Mouse (Mus musculus): ENCODE results near the gene Zbtb12. TPM values are rescaled to one million over a fixed set of nuclear protein-coding genes. Genes with fewer than 3 reads are reported as not detected.
"Not testable (repeated sequence)": the region's sequence is repeated elsewhere in the genome, so short reads cannot be mapped to it uniquely, and the experiment has no call there.

The Zbtb12 gene
- total RNA-seq, 2 experiments from 2014 or later, result 7.4 to 7.7 TPM

DNA sequence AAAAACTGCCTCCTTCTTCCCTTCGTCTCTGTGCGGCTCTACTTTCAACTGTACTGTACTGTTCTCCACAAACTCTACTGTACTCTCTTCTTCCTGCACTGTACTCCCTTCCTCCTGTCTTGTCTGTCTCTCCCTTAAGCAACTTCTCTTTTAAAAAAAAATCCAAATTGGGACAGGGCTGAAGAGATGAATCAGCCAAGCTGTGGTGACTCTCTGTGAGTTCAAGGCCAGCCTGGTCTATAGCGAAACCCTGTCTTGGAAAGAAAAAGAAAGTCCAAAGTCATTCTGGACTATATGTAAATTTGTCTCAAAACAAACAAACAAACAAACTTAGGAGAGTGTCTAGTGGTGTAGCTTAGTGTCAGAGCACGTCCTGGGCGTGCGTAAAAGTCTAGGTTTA lies 5.0 kb upstream of the Zbtb12 start:
- DNase-seq, result no peak

DNA sequence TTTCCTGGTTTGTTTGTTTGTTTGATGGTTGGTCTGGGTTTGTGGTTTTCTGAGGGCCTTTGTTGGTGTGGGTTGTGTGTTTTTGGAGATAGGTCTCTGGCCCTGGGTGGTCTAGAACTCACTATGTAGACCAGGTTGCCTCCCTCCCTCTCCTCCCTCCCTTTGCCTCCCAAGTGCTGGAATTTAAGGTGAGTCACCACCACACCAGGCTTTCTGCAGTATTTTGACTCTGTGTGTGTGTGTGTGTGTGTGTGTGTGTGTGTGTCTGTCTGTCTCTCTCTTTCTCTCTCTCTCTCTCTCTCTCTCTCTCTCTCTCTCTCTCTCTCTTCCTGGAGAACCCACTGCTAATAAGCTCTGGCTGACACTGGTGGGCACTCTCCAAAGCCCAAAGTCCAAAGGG lies 1.9 kb downstream of the Zbtb12 start:
- DNase-seq, result no peak

DNA sequence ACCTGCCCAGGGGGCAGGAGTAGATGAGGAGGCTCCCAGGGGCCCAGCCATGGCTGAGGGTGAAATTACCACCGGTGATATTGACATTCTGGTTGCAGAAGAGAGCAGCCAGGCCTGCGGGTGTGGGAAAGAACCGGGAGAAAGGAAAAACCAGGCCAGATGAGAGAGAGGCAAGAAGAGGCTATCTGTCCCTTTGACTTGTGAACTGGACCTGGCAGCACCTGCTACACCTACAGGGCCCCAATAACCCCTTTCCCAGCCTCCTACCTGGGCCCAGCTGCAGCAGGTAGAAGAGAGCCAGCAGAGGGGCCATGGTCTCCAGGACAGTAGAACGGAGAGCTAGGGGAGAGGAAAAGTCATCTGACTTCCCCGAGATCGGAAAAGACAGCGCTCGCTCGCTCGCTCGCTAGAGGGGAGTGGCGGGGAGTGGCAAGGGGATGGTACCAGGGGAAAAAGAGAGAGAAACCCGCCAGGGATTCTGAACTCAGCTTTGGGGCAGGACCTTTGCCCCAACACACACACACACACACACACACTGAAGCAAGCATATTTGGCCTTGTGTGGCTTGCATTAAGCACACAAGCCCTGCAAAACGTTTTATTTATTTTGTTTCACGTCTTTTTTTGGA lies 2.5 kb downstream of the Zbtb12 start, which contains the start of gene Gm20547:
Gm20547 (minus strand) TSS at position 360 of the 628 bp plus-strand sequence.
- DNase-seq, result no peak

DNA sequence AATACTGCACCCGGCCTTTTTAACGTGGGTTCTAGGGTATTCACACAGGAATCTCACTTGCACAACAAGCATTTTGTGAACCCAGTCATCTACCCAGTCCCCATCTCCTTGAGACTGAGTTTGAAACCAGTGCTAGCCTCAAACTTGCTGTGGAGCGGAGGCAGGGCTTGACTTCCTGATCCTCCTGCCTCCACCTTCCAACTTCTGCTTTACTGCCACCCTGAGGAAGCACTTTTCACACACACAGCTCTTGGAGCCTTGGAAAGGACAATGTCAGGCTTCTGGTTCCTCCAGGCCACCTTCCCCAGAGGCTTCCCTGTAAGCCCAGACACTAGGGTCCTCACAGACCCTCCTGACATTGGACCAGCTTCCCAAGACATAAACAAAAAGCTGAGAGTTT lies 4.0 kb downstream of the Zbtb12 start:
- DNase-seq, result no peak

DNA sequence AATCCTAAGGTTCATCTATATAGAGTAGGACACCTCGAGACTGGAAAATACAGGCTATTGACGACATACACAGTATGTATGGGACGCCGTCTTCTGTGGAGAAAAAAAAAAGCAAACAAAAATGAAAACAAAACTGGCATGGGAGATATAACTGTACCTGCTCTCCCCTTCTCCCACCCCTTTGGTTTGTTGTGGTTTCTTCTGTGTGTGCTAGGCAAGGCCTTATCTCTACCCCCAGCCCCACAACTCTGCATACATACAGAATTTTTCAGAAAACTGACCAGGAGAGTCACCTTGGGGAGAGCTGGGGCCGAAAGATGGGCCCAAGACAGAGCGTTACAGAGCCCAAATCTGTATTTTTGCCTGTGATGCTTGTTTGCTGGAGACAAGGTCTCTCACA lies 5.4 kb downstream of the Zbtb12 start:
- no peak for DNase-seq

DNA sequence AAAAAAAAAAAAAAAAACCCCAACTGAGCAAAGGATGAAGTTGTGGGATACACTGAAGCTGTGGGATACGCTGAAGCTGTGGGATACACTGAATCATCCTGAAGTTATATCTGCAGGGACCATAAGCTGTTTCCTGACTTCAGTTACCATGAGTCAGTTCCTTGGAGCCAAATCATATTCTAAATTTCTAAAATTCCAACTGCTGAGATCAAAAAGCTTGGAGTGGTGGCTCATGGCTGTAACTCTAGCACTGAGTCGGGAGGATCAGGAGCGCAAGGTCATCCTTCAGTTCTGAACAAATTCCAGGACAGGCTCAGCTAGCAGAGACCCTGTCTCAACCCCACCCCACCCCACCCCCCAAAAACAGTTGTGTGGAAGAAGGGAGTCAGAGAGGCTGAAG lies 6.3 kb downstream of the Zbtb12 start:
- DNase-seq, result no peak

DNA sequence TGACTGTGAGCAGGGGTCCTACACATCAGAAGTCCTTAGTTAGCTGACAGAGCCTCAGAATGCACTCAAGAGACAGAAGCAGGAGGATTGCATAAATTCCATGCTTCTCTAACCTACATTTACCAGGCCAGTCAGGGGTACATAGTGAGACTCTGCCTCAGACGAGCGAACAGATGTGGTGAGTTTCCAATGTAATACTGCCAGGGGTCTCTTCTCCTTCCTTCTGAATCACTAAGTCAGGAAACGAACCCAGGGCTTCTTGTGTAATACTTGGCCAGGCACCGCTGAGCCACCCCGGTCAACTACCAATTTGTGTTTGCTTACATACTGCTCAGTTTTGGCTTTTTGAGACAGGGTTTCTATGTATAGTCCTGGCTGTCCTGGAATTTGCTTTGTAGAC lies 8.7 kb downstream of the Zbtb12 start:
- no peak for DNase-seq

DNA sequence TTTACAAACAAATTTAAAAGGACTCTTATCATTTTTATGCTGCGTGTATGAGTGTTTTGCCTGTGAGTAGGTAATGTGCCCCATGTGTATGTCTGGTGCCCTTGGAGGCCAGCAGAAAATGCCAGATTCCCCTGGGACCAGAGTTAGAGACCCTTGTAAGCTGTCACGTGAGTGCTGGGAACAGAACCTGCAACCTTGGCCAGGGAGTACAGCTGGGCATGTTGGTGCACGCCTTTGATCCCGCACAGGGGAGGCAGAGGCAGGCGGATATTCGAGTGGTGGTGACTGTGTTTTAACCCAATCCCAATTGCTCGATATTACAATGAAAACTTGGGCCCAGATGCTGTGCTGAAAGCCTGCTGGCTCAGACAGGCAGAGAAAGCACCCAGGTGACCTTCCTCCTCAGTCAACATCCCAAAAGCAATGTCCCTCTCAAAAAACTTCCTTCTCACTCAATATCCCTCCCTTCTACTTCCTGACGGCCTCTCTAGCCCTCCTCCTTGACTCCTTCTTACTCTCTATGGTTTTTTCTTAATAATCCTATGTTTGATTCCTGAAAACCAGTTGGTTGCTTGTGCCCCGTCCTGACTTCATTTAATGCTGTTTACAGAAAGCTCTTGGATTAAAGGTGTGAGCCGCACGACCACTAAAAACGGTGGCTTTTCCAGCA lies 10.9 kb downstream of the Zbtb12 start:
- DNase-seq, result no peak

DNA sequence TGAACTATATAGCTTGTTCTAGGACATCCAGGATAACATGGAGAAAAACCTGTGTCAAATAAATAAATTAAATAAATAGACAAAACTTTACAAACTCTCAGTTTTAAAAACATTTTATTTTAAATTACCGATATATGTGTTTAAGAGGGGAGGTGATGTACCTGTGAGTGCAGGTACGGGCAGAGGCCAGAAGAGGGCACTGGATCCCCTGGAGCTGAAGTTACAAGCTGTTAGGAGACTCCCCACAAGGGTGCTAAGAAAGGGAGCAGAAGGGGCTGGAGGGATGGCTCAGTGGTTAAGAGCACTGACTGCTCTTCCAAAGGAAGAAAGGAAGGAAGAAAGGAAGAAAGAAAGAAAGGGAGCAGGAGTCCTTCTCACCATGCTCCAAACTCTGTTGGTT lies 12.1 kb downstream of the Zbtb12 start:
- no peak for DNase-seq

DNA sequence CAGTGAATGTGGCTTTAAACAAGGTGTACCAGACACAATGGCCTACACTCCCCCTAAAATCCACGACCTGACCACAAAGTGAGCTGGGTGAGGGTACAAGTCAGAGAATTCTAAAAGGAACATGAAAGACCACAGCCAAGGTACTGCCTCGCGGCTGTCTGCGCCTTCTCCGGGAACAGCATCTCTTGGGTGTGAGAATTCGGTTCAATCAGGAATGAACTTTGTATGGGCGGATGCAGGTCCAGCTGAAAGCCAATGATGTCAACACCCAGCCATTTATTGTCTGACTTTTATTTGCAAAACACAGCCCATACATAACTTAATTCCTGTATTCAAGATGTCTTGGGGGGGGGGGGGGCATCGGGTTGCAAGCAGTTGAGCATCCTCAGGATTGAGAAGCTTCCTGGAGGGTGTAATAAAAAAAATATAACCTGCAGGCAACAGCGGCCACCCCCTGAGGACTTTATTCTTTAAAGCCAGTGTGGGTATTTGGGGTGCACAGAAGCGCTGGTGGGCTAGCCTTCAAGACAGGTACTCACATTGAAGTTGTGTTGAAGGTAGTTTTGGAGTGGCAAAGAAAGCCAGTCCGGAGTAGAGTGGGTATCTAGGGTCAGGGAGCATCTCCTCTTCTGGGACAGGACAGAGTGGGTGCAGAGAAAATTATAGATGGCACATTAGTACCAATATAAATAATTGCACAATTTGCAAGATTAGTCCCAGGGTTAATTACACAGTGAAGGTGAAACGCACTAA lies 14.0 kb downstream of the Zbtb12 start:
- DNase-seq, result no peak

DNA sequence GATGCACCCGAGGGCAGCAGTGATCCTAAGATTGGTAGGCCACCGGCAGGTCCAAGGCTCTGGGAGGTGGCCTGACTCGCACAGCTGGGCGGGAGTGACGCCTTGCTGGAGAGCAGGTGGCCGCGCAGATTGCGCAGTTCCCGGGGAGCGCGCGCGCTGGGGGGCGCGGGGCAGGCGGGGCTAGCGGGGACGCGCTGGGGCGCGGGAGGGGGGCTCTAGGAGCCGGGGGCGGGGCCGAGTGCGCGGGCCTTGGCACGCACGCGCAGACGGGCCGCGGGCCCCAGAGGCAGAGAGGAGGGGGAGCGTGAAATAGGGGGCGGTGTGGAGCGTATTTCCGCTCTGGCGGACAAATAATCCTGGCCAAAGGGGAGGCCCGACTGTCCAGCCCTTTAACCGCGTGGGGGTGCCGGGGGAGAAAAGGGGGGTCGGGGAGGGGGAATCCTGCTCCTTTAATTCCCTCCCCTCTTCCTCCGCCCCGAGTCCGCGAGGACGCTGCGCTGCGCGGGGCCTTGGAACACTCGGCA lies 14.9 kb downstream of the Zbtb12 start:
- DNase-seq, result peak; percentile 94 to 96

DNA sequence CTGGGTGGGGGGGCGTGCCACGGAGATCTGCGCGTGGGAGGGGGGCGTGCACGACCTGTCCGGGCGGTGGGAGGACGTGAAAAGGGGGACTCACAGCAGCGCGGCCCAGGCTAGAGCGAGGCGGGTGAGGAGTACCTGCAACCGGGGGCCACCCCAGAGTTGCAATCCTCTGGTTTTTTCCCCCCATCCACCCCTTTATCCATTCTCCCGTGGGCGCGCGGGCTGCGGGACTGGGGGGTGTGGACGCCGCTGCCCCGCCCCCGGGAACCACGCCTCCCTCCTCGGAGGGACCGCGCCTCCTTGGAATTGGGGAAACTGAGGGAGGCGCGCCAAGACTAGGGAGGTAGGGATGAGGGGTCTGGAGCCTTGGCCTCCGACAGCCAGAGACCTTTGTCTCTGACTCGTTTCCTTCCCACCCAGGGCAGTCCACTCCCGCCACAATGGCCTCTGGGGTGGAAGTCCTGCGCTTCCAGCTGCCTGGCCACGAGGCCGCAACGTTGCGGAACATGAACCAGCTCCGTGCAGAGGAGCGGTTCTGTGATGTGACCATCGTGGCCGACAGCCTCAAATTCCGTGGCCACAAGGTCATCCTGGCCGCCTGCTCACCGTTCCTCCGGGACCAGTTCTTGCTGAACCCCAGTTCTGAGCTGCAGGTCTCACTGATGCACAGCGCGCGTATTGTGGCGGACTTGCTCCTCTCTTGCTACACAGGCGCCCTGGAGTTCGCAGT lies 15.7 kb downstream of the Zbtb12 start:
- DNase-seq, result peak; percentile 60 to 71

DNA sequence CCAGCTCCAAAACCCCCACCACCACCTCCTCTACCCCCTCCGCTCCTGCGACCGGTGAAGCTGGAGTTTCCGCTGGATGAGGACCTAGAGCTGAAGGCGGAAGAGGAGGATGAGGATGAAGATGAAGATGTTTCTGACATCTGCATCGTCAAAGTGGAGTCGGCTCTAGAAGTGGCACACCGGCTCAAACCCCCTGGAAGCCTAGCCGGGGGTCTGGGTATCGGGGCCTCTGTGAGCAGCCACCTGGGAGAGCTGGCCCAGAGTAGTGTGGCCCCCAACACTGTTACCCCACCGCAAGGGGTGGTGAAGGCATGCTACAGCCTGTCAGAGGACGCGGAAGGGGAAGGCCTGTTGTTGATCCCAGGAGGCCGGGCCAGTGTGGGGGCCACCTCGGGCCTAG lies 16.4 kb downstream of the Zbtb12 start:
- no peak for DNase-seq

DNA sequence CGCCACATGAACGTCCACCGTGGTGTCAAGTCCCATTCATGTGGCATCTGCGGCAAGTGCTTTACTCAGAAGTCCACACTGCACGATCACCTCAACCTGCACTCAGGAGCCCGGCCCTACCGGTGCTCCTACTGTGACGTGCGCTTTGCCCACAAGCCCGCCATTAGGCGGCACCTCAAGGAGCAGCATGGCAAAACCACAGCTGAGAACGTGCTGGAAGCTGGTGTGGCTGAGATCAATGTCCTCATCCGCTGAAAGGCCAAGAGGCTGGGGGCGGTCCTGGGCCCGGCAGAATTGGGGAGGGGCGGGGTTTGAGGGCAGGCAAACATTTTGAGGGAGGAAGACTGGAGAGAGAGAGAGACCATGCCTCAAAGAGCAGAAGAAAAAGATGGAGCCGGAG lies 17.1 kb downstream of the Zbtb12 start:
- DNase-seq, result no peak

DNA sequence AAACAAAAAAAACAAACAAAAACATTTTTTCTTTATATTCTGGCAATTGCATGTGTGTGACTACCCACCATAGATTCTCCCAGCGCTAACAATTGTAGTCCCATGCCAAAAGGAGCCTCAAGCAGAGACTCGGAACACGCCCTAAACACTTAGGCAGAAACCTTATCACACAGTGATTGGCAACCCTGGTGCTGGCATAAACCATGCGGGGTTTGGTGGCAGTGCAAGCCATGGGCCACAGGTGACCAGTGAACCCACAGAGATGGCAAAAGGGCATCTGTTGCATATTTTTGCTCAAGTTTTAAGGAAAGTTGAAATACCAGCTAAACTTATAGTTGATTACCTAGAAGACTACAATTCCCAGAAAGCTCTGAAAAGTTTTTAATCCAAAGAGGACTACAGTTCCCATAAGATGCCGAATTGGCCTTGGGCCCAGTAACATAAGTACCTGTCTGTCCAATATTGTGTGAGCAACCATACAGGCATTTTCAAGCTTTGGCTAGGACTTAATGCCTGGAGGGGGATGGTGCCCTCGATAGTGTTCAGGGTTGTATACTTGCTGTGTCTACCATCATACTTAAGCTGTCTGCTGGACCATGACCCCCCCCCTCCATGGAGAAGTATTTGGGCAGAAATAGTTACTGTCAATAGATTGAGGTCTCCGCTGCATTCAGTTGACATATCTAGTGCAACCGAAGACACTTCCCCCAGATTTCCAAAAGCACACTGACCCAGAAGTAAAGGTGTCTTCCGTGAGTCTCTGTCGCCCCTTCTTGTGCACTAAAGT lies 18.3 kb downstream of the Zbtb12 start:
- peak; percentile 35 to 45 for DNase-seq

DNA sequence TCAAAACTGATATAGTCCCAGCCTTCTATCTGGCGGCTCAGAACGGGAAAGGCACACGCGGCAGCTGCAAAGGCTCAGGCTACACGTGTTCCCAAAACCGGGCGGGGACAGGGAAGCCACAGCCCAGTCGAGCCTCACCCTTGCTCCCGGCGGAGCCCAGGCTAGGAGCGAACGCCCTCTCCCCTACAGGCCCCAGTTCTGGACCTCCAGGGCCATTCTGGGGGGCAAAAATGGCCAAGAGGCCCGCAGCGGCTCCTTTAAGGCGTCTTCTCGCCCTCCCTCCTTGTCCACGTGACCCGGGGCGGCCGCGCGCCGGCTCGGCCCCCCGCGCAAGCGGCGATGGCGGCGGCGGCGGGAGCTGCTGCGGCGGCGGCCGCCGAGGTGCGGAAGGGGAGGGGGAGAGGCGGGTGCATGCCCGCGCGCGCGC lies 18.9 kb downstream of the Zbtb12 start, which contains the start of the genes C2 and Ehmt2:
C2 (minus strand) TSS at position 106 of the 427 bp plus-strand sequence.
Ehmt2 (plus strand) TSS at position 310 of the 427 bp plus-strand sequence.
- DNase-seq, result peak; percentile 87 to 88

DNA sequence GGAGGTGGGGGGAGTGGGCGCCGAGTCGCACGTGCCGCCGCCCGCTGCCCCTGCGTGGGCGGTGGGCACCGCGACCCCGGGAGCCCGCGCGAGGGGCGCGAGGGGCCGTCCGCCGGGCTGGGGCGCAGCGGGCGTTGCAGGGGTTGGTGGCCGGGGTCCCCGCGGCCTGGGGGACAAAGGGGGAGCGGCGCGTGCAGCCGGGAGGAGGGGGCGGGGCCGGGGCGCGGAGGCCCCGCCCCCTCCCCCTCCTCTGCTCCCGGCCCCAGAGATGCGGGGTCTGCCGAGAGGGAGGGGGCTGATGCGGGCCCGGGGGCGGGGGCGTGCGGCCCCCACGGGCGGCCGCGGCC lies 19.4 kb downstream of the Zbtb12 start:
- DNase-seq, result no peak

DNA sequence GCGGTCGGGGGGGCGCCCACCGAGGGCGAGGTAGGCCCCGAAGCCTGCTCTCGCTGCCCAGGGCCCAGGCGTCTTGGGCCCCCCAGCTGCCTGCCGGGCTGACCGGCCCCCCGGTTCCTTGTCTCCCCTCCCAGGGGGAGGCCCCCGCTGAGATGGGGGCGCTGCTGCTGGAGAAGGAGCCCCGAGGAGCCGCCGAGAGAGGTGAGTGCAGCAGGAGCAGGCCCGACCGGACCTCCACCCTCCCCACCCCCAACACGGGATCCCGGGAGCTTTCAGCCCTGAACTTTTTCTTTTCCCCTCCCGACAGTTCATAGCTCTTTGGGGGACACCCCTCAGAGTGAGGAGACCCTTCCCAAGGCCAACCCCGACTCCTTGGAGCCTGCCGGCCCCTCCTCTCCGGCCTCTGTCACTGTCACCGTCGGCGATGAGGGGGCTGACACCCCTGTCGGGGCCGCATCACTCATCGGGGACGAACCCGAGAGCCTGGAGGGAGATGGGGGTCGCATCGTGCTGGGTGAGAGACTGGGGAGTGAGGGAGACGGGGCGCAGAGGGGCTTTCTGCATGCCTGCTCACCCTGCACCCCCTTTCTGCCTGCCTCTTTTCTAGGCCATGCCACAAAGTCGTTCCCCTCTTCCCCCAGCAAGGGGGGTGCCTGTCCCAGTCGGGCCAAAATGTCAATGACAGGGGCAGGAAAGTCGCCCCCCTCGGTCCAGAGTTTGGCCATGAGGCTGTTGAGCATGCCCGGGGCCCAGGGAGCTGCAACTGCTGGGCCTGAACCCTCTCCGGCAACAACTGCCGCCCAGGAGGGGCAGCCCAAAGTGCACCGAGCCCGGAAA lies 20.0 kb downstream of the Zbtb12 start:
- peak; percentile 44 to 69 for DNase-seq

DNA sequence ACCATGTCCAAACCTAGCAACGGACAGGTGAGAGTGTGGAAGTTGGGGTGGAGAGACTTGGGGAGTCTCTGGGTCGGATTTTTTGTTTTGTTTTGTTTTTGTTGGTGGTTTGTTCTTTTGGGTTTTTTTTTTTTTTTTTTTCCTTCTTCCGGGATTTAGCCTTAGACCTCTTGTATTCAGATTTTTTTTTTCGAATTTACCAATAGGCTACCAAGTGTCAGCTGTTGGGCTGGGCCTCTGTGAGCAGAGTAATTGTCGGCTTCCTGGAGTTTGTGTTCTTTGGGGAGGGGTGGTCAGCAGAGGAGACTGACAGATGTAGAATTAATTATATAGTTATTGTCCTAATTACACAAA lies 20.6 kb downstream of the Zbtb12 start:
- DNase-seq, result peak in 1 of 2 experiments; percentile 68

DNA sequence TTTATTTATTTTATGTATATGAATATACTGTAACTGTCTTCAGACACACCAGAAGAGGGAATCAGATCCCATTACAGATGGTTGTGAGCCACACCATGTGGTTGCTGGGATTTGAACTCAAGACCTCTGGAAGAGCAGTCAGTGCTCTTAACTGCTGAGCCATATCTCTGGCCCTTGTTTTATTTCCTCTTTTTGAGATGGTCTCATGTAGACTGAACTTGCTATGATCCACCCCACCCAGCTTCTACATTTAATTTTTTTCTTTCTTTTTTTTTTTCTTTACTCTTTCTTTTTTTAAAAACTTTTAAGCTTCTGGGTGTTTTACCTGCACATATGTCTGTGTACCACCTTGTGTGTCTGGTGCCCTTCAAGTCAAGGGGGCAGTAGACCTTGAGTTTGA lies 21.5 kb downstream of the Zbtb12 start:
- DNase-seq, result not testable (repeated sequence)

DNA sequence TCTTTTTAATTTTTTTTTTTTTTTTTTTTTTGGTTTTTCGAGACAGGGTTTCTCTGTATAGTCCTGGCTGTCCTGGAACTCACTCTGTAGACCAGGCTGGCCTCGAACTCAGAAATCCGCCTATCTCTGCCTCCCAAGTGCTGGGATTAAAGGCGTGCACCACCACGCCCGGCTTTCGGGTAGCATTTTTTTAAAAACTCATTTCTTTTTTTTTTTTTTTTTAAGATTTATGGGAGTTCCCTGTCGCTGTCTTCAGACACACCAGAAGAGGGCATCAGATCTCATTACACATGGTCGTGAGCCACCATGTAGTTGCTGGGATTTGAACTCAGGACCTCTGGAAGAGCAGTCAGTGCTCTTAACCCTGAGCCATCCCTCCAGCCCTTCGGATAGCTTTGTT lies 22.7 kb downstream of the Zbtb12 start:
- not testable (repeated sequence) for DNase-seq

Data from heart, adult 18-20 months (tissue).